Mouse (Mus musculus) intestine, postnatal 0 days (tissue): Measurements from ENCODE around the gene Cib2. TPM values are rescaled to one million over a fixed set of nuclear protein-coding genes. Genes with fewer than 3 reads are reported as not detected.
"Not testable (repeated sequence)": the region's sequence is repeated elsewhere in the genome, so short reads cannot be mapped to it uniquely, and the experiment has no call there.

Source experiments
- ATAC-seq: fragments of 200-750 bp; cut with Nextera tagmentation; 2 replicates; pipeline ENCODE4 v1.8.0; 2017; ENCODE audit warnings: mild to moderate bottlenecking, moderate TSS enrichment, moderate library complexity
- H3K27ac ChIP-seq: fragments of 300-500 bp; sonication (generic); 2 replicates; pipeline ENCODE4 v1.5.1; 2014; ENCODE audit warnings: mild to moderate bottlenecking, low read depth, low read length, moderate library complexity
- H3K27me3 ChIP-seq: fragments of 300-500 bp; sonication (generic); replicated peaks from 2 replicates; pipeline ENCODE4 v1.6.1; 2014; ENCODE audit warnings: low read length, mixed read lengths; ENCODE audit not compliant: control insufficient read depth, insufficient read depth
- H3K36me3 ChIP-seq: fragments of 300-500 bp; sonication (generic); 2 replicates; pipeline ENCODE4 v1.6.1; 2014; ENCODE audit warnings: mild to moderate bottlenecking, moderate library complexity; ENCODE audit not compliant: control insufficient read depth, insufficient read depth
- H3K4me1 ChIP-seq: fragments of 300-500 bp; sonication (generic); replicated peaks from 2 replicates; pipeline ENCODE4 v1.6.1; 2014; ENCODE audit warnings: antibody characterized with exemption, low read length, mixed read lengths; ENCODE audit not compliant: control insufficient read depth, insufficient read depth
- H3K4me2 ChIP-seq: fragments of 300-500 bp; sonication (generic); replicated peaks from 2 replicates; pipeline ENCODE4 v1.6.1; 2014; ENCODE audit warnings: low read depth, mild to moderate bottlenecking, moderate library complexity
- H3K4me3 ChIP-seq: fragments of 300-500 bp; sonication (generic); 2 replicates; pipeline ENCODE4 v1.5.1; 2014; ENCODE audit warnings: low read depth, low read length
- H3K9ac ChIP-seq: fragments of 300-500 bp; sonication (generic); 2 replicates; pipeline ENCODE4 v1.6.1; 2014; ENCODE audit warnings: mild to moderate bottlenecking, low read depth, low read length
- H3K9me3 ChIP-seq: fragments of 300-500 bp; sonication (generic); 2 replicates; pipeline ENCODE4 v1.6.1; 2016; ENCODE audit warnings: mixed run types; ENCODE audit not compliant: control insufficient read depth
- CTCF ChIP-seq: sonication (generic); IDR thresholded peaks from 2 replicates; pipeline ENCODE4 v1.5.1; 2016; ENCODE audit warnings: low read depth, mild to moderate bottlenecking, control low read depth, antibody characterized with exemption, moderate library complexity
- WGBS: fragments of 180-500 bp; shearing (Covaris S2); extraction: QIAGEN DNeasy Blood & Tissue Kit; methylation state at CpG from one replicate; pipeline ENCODE4 v1.1.7; 2014; 5-methylcytosine and 5-hydroxymethylcytosine counted together
- polyA plus RNA-seq: library from polyadenylated mRNA; unstranded; fragments of >200 nt; fragmentation: Nextera tagmentation; extraction: Ambion mirVana; gene quantifications from 2 replicates; pipeline ENCODE4 v1.2.1, GENCODE M21; 2015

The Cib2 gene
- polyA plus RNA-seq = 3.7 and 4.4 TPM in 2 replicates

GRCm38 (mm10) chr9:54559771-54560471 is at the start of gene Cib2:
Gene Cib2, minus strand, starts transcription at chr9:54560218.
- H3K4me3 ChIP-seq = peak within 1 kb of the TSS; percentile 56
- no peak within 1 kb of the TSS for H3K27ac ChIP-seq
- 3% methylated on average over 37 of the region's 54 CpGs for WGBS
- H3K4me1 ChIP-seq = no peaks in the 10 kb centered on the region
- peak; percentile 92 for ATAC-seq
- no peaks in the 10 kb centered on the region for H3K36me3 ChIP-seq
- H3K9ac ChIP-seq = peak within 1 kb of the TSS; percentile 54
- no peaks in the 10 kb centered on the region for H3K9me3 ChIP-seq
- peak; percentile 71 for TF ChIP-seq CTCF
- no peaks in the 10 kb centered on the region; the same call in 1 of the 2 replicates for H3K27me3 ChIP-seq
- peak within 1 kb of the TSS; percentile 93 for H3K4me2 ChIP-seq

- 58% methylated on average over 4 of the region's 4 CpGs for WGBS
- peak; percentile 76 for TF ChIP-seq CTCF
- ATAC-seq = no peak
Measured at GRCm38 (mm10) chr9:54604886-54605285, 44.9 kb upstream of the Cib2 start.

GRCm38 (mm10) chr9:54604131-54604654 is 44.2 kb upstream of the Cib2 start:
- no peak overlapping the region for H3K4me3 ChIP-seq
- no peaks in the 10 kb centered on the region for H3K4me1 ChIP-seq
- peaks cover 51% of the 10 kb centered on the region for H3K36me3 ChIP-seq
- TF ChIP-seq CTCF = no peak
- no peak overlapping the region for H3K9ac ChIP-seq
- no peak overlapping the region for H3K27ac ChIP-seq
- 84% methylated on average over 5 of the region's 5 CpGs for WGBS
- H3K9me3 ChIP-seq = no peaks in the 10 kb centered on the region
- H3K27me3 ChIP-seq = no peaks in the 10 kb centered on the region
- H3K4me2 ChIP-seq = no peak overlapping the region
- ATAC-seq = no peak

More at GRCm38 (mm10) chr9:54604886-54605285, 44.9 kb upstream of the Cib2 start:
- Histone ChIP-seq H3K36me3 (peaks cover 45% of the 10 kb centered on the region), H3K27ac (no peak overlapping the region), H3K4me1 (no peaks in the 10 kb centered on the region), H3K9me3 (no peaks in the 10 kb centered on the region), H3K4me2 (no peak overlapping the region), H3K9ac (no peak overlapping the region), H3K4me3 (no peak overlapping the region), H3K27me3 (no peaks in the 10 kb centered on the region)

DNA sequence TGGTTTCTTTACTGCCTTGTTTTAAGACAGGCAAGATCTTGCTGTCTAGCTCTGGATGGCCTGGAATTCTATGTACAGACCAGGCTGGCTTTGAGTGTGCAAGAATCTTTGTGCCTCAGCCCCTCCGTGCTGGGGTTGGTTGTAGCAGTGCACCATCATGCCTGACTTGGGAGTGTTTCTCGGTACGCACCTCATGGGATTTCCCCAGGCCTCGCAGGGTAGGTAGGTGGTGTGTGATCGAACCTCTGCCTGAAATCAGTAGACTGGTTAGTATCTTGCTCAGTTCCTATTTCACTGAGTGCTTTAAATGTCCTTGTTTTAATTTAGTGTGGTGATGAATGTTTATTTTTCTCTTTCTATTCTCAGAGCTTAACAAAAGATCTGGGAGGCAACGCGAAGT is 42.9 kb upstream of the Cib2 start:
- H3K4me2 ChIP-seq = no peak overlapping the region
- TF ChIP-seq CTCF = no peak
- H3K9ac ChIP-seq = no peak overlapping the region
- H3K36me3 ChIP-seq = peaks cover 63% of the 10 kb centered on the region
- H3K4me3 ChIP-seq = no peak overlapping the region
- H3K4me1 ChIP-seq = no peaks in the 10 kb centered on the region
- no peaks in the 10 kb centered on the region for H3K27me3 ChIP-seq
- no peak for ATAC-seq
- WGBS = 89% methylated on average over 7 of the region's 7 CpGs
- no peaks in the 10 kb centered on the region for H3K9me3 ChIP-seq
- no peak overlapping the region for H3K27ac ChIP-seq

DNA sequence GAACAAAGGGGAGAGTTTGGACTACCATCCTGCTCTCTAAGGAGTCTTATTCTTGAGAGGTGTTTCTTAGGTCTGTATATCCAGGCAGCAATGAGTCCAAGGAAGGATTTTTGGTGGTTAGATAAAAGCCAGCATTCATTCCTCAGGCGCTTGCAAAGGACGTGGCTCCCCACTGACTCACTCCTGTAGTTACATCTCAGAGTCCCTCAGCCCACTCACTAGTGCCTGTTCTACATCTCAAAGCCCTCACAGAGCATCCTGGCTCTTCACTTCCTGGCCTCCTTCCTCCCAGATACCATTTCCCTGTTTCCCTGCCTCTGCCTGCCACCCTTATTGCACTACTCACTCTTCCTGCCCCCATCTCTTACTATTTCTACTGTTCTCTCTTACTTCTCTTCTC is 42.4 kb upstream of the Cib2 start:
- TF ChIP-seq CTCF = no peak
- WGBS = 84% methylated on average over 2 of the region's 2 CpGs
- no peaks in the 10 kb centered on the region for H3K27me3 ChIP-seq
- H3K9me3 ChIP-seq = no peaks in the 10 kb centered on the region
- H3K4me1 ChIP-seq = no peaks in the 10 kb centered on the region
- H3K4me2 ChIP-seq = no peak overlapping the region
- H3K4me3 ChIP-seq = no peak overlapping the region
- no peak for ATAC-seq
- no peak overlapping the region for H3K27ac ChIP-seq
- H3K9ac ChIP-seq = no peak overlapping the region
- H3K36me3 ChIP-seq = peaks cover 68% of the 10 kb centered on the region

DNA sequence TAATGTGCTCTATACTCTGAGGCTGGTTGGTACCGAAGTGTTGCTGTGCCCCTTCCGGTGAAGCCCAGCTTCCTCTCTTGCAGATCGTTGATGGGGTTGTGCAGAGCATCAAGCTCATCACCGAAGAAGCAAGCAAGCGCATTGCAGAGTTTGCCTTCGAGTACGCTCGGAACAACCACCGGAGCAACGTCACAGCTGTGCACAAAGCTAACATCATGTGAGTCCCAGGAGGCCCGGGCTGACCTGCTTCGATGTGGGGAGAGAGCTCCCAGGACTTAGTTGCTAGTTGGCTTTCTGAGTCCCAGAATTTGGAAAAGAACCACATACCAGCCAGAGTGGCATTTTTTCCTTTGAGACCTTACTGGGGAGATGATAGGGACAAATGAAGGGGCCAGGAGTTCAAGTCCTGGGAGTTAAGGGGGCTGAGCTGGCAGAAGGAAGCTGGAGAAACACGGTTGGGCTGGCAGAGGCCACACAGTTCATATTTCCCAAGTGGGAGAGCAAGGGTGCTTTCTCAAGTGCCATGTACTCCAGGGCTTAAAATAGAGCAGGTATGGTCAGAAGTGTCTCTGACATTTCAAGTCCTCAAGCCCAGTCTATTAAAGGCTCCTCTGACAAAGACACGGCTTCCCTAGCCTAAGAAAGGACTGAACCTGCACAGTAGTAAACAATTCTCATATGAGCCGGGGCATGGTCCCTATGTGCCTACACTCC is 36.9 kb upstream of the Cib2 start:
- no peak for ATAC-seq
- Histone ChIP-seq H3K27ac (no peak overlapping the region), H3K9ac (no peak overlapping the region), H3K36me3 (peaks cover 90% of the 10 kb centered on the region), H3K9me3 (no peaks in the 10 kb centered on the region), H3K4me3 (no peak overlapping the region), H3K27me3 (no peaks in the 10 kb centered on the region), H3K4me1 (no peaks in the 10 kb centered on the region), H3K4me2 (no peak overlapping the region)
- 93% methylated on average over 15 of the region's 15 CpGs for WGBS
- TF ChIP-seq CTCF = no peak

DNA sequence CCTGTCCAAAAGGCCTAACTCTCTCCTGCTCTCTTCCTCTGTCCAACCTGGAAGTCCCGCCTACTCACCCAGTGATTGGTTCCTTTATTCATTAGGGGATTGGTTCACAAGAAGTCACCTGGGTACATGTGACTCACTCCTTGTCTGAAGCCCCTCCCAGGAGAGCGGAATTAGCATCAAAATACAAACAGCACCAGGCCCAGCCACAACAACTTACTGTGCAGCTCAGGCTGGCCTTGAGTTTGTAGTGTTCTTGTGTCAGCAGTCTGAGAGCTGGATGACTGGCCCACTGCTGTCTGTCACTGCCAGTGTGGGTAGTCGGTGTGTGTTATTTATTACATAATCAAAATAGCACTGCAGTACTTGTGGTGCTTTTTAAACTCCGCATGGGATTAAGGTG is 33.6 kb upstream of the Cib2 start:
- not testable (repeated sequence) for H3K9me3 ChIP-seq, H3K4me2 ChIP-seq, H3K27ac ChIP-seq, ATAC-seq, H3K4me1 ChIP-seq, H3K27me3 ChIP-seq, H3K4me3 ChIP-seq, H3K9ac ChIP-seq
- peaks cover 76% of the 10 kb centered on the region for H3K36me3 ChIP-seq
- WGBS = 84% methylated on average over 4 of the region's 4 CpGs
